Mouse (Mus musculus) lung, adult 2 months (tissue): ENCODE results near the gene Als2.

ENCODE experiments used
- CTCF ChIP-seq: fragments of 200-500 bp; IDR thresholded peaks from 2 replicates; pipeline ENCODE4 v1.5.1; 2011; ENCODE audit warnings: mild to moderate bottlenecking, low read length, control low read depth; ENCODE audit not compliant: insufficient read depth
- POLR2A ChIP-seq: fragments of 200-500 bp; IDR thresholded peaks from 2 replicates; pipeline ENCODE4 v1.6.1; 2011; ENCODE audit warnings: low read depth, mild to moderate bottlenecking, control low read depth, low read length, borderline replicate concordance; ENCODE audit errors: extremely low read depth

GRCm38 (mm10) chr1:59178401-59178800, 58.6 kb downstream of the Als2 start:
- TF ChIP-seq POLR2A (no peak), CTCF (no peak)
